Mouse (Mus musculus): Measurements from ENCODE around the gene Hs3st5. TPM values are rescaled to one million over a fixed set of nuclear protein-coding genes. Genes with fewer than 3 reads are reported as not detected.
A peak's percentile ranks its signal among the peaks of the same experiment; 100 is the strongest.

The Hs3st5 gene
- total and polyA plus RNA-seq, 3 experiments = not detected

- TF ChIP-seq POLR2AphosphoS2 (IDR thresholded peaks at IDR 0.05; ENCODE audit: low read depth, low read length) (no peak), TCF12 (IDR thresholded peaks at IDR 0.05; ENCODE audit: low read depth, low read length) (peak; percentile 84), KAT2A (IDR thresholded peaks at IDR 0.05; ENCODE audit: insufficient replicate concordance, low read length) (no peak), RCOR1 (conservative IDR thresholded peaks at IDR 0.05; ENCODE audit: low read depth, low read length) (no peak), CTCF (conservative IDR thresholded peaks at IDR 0.05 in 1 of 2, IDR thresholded peaks at IDR 0.05 in 1 of 2; ENCODE audit: low read depth in 2 of 2, low read length in 2 of 2) (no peak), CHD2 (IDR thresholded peaks at IDR 0.05; ENCODE audit: low read length) (no peak; the same call in none of the 2 replicates)
Measured at GRCm38 (mm10) chr10:36474834-36475233, 31.8 kb upstream of the Hs3st5 start (continued).

- DNase-seq (ENCODE audit: extremely low read depth) = peak; percentile 55
- dilution Hi-C loops (cut with MboI; ENCODE audit: extremely low pct_ligation_motif_present, extremely low pct_unique_long_range_greater_than_20kb, low sequenced_read_pairs) = no loop called here
- in situ Hi-C loops (cut with MboI; ENCODE audit: low pct_ligation_motif_present, low pct_unique_long_range_greater_than_20kb, low sequenced_read_pairs) = no loop called here
- peak; percentile 87 for TF ChIP-seq IRF4 (IDR thresholded peaks at IDR 0.05; ENCODE audit: low read depth, low read length)
- peak; percentile 60 for TF ChIP-seq TCF12 (IDR thresholded peaks at IDR 0.05; ENCODE audit: low read depth, low read length)
- peak; percentile 47; the same call in 1 of the 2 replicates for TF ChIP-seq JUND (conservative IDR thresholded peaks at IDR 0.05; ENCODE audit: low read depth, low read length)
- no peak for TF ChIP-seq SIN3A (IDR thresholded peaks at IDR 0.05; ENCODE audit: low read length)
- no peak; the same call in none of the 2 replicates for TF ChIP-seq RAD21 (IDR thresholded peaks at IDR 0.05; ENCODE audit: low read depth, low read length)
- no peak for TF ChIP-seq HCFC1 (IDR thresholded peaks at IDR 0.05; ENCODE audit: low read depth, low read length)
- peak; percentile 87 for TF ChIP-seq EP300 (IDR thresholded peaks at IDR 0.05; ENCODE audit: low read length)
- 0 out of 2 replicates have a peak, but pooled peaks have one; percentile 11 for TF ChIP-seq CHD2 (IDR thresholded peaks at IDR 0.05; ENCODE audit: low read length)
- peak; percentile 54; the same call in 1 of the 2 replicates for TF ChIP-seq JUN (IDR thresholded peaks at IDR 0.05; ENCODE audit: insufficient read depth, low read depth, low read length)
- peak; percentile 57; the same call in 1 of the 2 replicates for TF ChIP-seq MEF2A (IDR thresholded peaks at IDR 0.05; ENCODE audit: borderline replicate concordance, low read depth, low read length)
- no peak for TF ChIP-seq TBP (conservative IDR thresholded peaks at IDR 0.05; ENCODE audit: low read depth, low read length)
- TF ChIP-seq BHLHE40 (IDR thresholded peaks at IDR 0.05; ENCODE audit: low read depth, low read length) = peak; percentile 57; the same call in 1 of the 2 replicates
- peak; percentile 55; the same call in 1 of the 2 replicates for TF ChIP-seq ETS1 (conservative IDR thresholded peaks at IDR 0.05; ENCODE audit: low read depth, low read length)
- no peak for TF ChIP-seq ZMIZ1 (IDR thresholded peaks at IDR 0.05; ENCODE audit: low read depth, low read length)
- peak; percentile 67; the same call in 1 of the 2 replicates for TF ChIP-seq MAFK (IDR thresholded peaks at IDR 0.05; ENCODE audit: insufficient replicate concordance, low read length)
- no peak for TF ChIP-seq MXI1 (IDR thresholded peaks at IDR 0.05; ENCODE audit: low read depth, low read length)
- no peak for TF ChIP-seq MYC (IDR thresholded peaks at IDR 0.05; ENCODE audit: low read depth, low read length)
- H3K4me2 ChIP-seq (ENCODE audit: insufficient read depth, low read depth, poor library complexity, severe bottlenecking) = peak overlapping the region; percentile 78; the same call in 1 of the 2 replicates
- H3K4me3 ChIP-seq (replicated peaks in 1 of 3; ENCODE audit: low read depth in 2 of 3, low read length in 2 of 3, poor library complexity in 1 of 3) = peak overlapping the region in 1 of 3 experiments; percentile 10
- no peak overlapping the region for H3K27ac ChIP-seq (ENCODE audit: insufficient read depth, low read depth)
- H3K9me3 ChIP-seq (replicated peaks; ENCODE audit: low read length) = no peaks in the 10 kb centered on the region
- H3K36me3 ChIP-seq (replicated peaks in 1 of 2; ENCODE audit: control insufficient read depth in 1 of 2, insufficient read depth in 1 of 2, low read length in 1 of 2) = no peaks in the 10 kb centered on the region
- H3K79me2 ChIP-seq (replicated peaks; ENCODE audit: control insufficient read depth, extremely low read depth, insufficient read depth, poor library complexity, severe bottlenecking) = no peaks in the 10 kb centered on the region
- H3K9ac ChIP-seq (ENCODE audit: insufficient read depth, low read depth) = peak overlapping the region; percentile 39
- no peaks in the 10 kb centered on the region for H3K27me3 ChIP-seq (replicated peaks)
- peaks cover 10 to 45% of the 10 kb centered on the region in 2 experiments; a peak in 3 of 4 replicates for H3K4me1 ChIP-seq (ENCODE audit: control insufficient read depth in 1 of 2, insufficient read depth in 2 of 2)
Measured at GRCm38 (mm10) chr10:36477543-36477942, 29.1 kb upstream of the Hs3st5 start.

Measured in CH12.LX (cell line).